8 mouse cellular contexts compared by ENCODE assay signal in the genomic region with DNA sequence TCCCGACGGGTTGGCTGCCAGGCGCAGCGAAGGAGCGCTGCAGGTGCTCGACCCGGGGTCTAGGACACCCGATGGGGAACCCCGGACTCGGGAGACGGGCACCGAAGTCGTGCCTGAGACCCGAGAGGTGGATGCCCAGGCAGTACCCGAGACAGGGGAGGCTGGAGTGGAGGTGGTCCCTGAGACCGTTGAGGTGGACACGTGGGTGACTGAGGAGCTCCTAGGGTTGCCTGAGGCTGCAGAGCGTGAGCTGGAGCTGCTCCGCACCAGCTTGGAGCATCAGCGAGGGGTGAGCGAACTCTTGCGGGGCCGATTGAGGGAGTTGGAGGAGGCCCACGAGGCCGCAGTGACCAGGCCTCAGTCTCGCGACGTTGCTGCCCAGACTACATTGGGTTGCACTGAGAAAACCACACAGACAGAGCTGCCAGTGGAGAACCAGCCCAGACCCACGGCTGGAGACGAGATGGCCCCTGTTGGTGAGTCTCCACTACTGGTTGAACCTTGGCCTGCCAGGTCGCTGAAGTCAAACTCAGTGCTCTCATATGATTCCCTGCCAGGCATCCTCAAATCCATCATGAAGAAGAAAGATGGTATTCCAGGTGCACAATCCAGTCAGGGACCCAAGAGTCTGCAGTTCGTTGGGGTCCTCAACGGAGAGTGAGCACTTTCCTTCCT. TPM values are rescaled to one million over a fixed set of nuclear protein-coding genes. Genes with fewer than 3 reads are reported as not detected.
A peak's percentile ranks its signal among the peaks of the same experiment; 100 is the strongest.
DNase-seq lines count a peak whose midpoint lies in the region; ATAC-seq and TF ChIP-seq lines count a peak whose summit lies in the region.

No protein-coding gene starts in this region.

- TF ChIP-seq CTCF in testis, adult 2 months (IDR thresholded peaks at IDR 0.05; ENCODE audit: control insufficient read depth, insufficient read depth, insufficient replicate concordance, low read depth, low read length) = no peak
- TF ChIP-seq CTCF in olfactory bulb, adult 2 months (IDR thresholded peaks at IDR 0.05; ENCODE audit: insufficient read depth, low read depth, low read length) = no peak

- H3K36me3 ChIP-seq in testis, adult 2 months (ENCODE audit: control insufficient read depth, insufficient read depth, low read length) = no peaks in the 10 kb centered on the region; the same call in 1 of the 2 replicates
- H3K36me3 ChIP-seq in limb, embryonic 13.5 days = peaks cover 49% of the 10 kb centered on the region

- H3K9ac ChIP-seq in limb, embryonic 13.5 days = peak overlapping the region; percentile 81

- DNase-seq in frontal cortex, postnatal 14 days (ENCODE audit: low spot score in 2 of 2) = no peak
- no peak for DNase-seq in testis, postnatal 14 days (ENCODE audit: low spot score)
- no peak for DNase-seq in thymus, postnatal 14 days
- DNase-seq in layer of hippocampus, postnatal 10 days (ENCODE audit: low spot score in 2 of 2) = no peak

- no peaks in the 10 kb centered on the region for H3K9me3 ChIP-seq in limb, embryonic 13.5 days

- peak overlapping the region; percentile 85 for H3K4me3 ChIP-seq in testis, adult 2 months (ENCODE audit: control insufficient read depth, low read depth, low read length)
- H3K4me3 ChIP-seq in limb, embryonic 13.5 days = peak overlapping the region; percentile 62
- peak overlapping the region; percentile 67 for H3K4me3 ChIP-seq in olfactory bulb, adult 2 months (ENCODE audit: insufficient read depth, low read depth, low read length)

- peak overlapping the region; percentile 86 for H3K4me2 ChIP-seq in limb, embryonic 13.5 days (replicated peaks)

- TF ChIP-seq POLR2A in testis, adult 2 months (IDR thresholded peaks at IDR 0.05; ENCODE audit: control insufficient read depth, low read depth, low read length) = no peak
- TF ChIP-seq POLR2A in olfactory bulb, adult 2 months (IDR thresholded peaks at IDR 0.05; ENCODE audit: insufficient read depth, low read depth, low read length) = no peak

- peaks cover 14% of the 10 kb centered on the region for H3K4me1 ChIP-seq in testis, adult 2 months (ENCODE audit: control insufficient read depth, insufficient read depth, low read length)
- peaks cover 33% of the 10 kb centered on the region for H3K4me1 ChIP-seq in limb, embryonic 13.5 days
- peaks cover 21% of the 10 kb centered on the region for H3K4me1 ChIP-seq in olfactory bulb, adult 2 months (ENCODE audit: control insufficient read depth, insufficient read depth, low read length)

- no peaks in the 10 kb centered on the region for H3K27me3 ChIP-seq in testis, adult 2 months (ENCODE audit: control insufficient read depth, insufficient read depth, low read length)
- no peaks in the 10 kb centered on the region for H3K27me3 ChIP-seq in limb, embryonic 13.5 days

- 18% methylated on average over 33 of the region's 33 CpGs for WGBS in limb, embryonic 13.5 days
- 15% methylated on average over 33 of the region's 33 CpGs for WGBS in olfactory bulb, adult 2 months

- H3K27ac ChIP-seq in testis, adult 2 months (ENCODE audit: control insufficient read depth, insufficient read depth, low read depth, low read length) = peak overlapping the region; percentile 80
- peak overlapping the region; percentile 72 for H3K27ac ChIP-seq in limb, embryonic 13.5 days
- H3K27ac ChIP-seq in olfactory bulb, adult 2 months (ENCODE audit: insufficient read depth, low read depth, low read length) = peak overlapping the region; percentile 23

- peak; percentile 35; the same call in 1 of the 2 replicates for ATAC-seq in frontal cortex, adult (ENCODE audit: low TSS enrichment)
- no peak; the same call in 1 of the 2 replicates for ATAC-seq in limb, embryonic 13.5 days (ENCODE audit: low FRiP score, low read depth)

RNA-seq across cellular contexts. Expression of a gene that starts 6.3 kb away (rescaled TPM):
- 716 and 819 TPM in 2 replicates for polyA plus RNA-seq in testis, adult 2 months (2012; rRNA removed)
- 962 and 978 TPM in 2 replicates for polyA plus RNA-seq in limb, embryonic 13.5 days (2015; fragmentation: Nextera tagmentation; extraction: Ambion mirVana)
- polyA plus RNA-seq in olfactory bulb, adult 2 months (2012; ENCODE audit: insufficient read depth, insufficient read length, low replicate concordance, missing spikeins) = not detected in 2 replicates
- 100 to 1,000 TPM; 919 to 984 TPM for total RNA-seq in layer of hippocampus, postnatal 10 days (2021)

RNA-seq across cellular contexts. Expression of a gene that starts 6.3 kb away (rescaled TPM):
- 601 and 663 TPM in 2 replicates for polyA plus RNA-seq in testis, adult 2 months (2012; rRNA removed)
- 454 and 498 TPM in 2 replicates for polyA plus RNA-seq in limb, embryonic 13.5 days (2015; fragmentation: Nextera tagmentation; extraction: Ambion mirVana)
- 751 TPM in 1 of 2 replicates, not detected in the other for polyA plus RNA-seq in olfactory bulb, adult 2 months (2012; ENCODE audit: insufficient read depth, insufficient read length, low replicate concordance, missing spikeins)
- 100 to 1,000 TPM; 244 to 245 TPM for total RNA-seq in layer of hippocampus, postnatal 10 days (2021)

RNA-seq across cellular contexts. Expression of a gene that starts 7.8 kb away (rescaled TPM):
- polyA plus RNA-seq in testis, adult 2 months (2012; rRNA removed) = 146 and 156 TPM in 2 replicates
- 27.6 and 29.1 TPM in 2 replicates for polyA plus RNA-seq in limb, embryonic 13.5 days (2015; fragmentation: Nextera tagmentation; extraction: Ambion mirVana)
- not detected in 2 replicates for polyA plus RNA-seq in olfactory bulb, adult 2 months (2012; ENCODE audit: insufficient read depth, insufficient read length, low replicate concordance, missing spikeins)
- 10 to 100 TPM; 38.0 to 51.2 TPM for total RNA-seq in layer of hippocampus, postnatal 10 days (2021)

RNA-seq across cellular contexts. Expression of a gene that starts 24.8 kb away (rescaled TPM):
- 264 and 291 TPM in 2 replicates for polyA plus RNA-seq in testis, adult 2 months (2012; rRNA removed)
- polyA plus RNA-seq in limb, embryonic 13.5 days (2015; fragmentation: Nextera tagmentation; extraction: Ambion mirVana) = 67.0 and 69.7 TPM in 2 replicates
- polyA plus RNA-seq in olfactory bulb, adult 2 months (2012; ENCODE audit: insufficient read depth, insufficient read length, low replicate concordance, missing spikeins) = not detected in 2 replicates
- 10 to 100 TPM; 25.1 to 27.1 TPM for total RNA-seq in layer of hippocampus, postnatal 10 days (2021)

RNA-seq across cellular contexts. Expression of a gene that starts 36.5 kb away (rescaled TPM):
- 3.3 and 4.3 TPM in 2 replicates for polyA plus RNA-seq in testis, adult 2 months (2012; rRNA removed)
- 53.8 and 55.9 TPM in 2 replicates for polyA plus RNA-seq in limb, embryonic 13.5 days (2015; fragmentation: Nextera tagmentation; extraction: Ambion mirVana)
- not detected in 2 replicates for polyA plus RNA-seq in olfactory bulb, adult 2 months (2012; ENCODE audit: insufficient read depth, insufficient read length, low replicate concordance, missing spikeins)
- total RNA-seq in layer of hippocampus, postnatal 10 days (2021) = 1 to 10 TPM; 6.9 to 9.5 TPM

Comparison
In these comparisons a context has a peak if more than half of its experiments do, and no peak if none do; other contexts are left out.
1. H3K27ac ChIP-seq: peak in every context shown above with its lines; median percentile 80 in testis, adult 2 months; 72 in limb, embryonic 13.5 days; 23 in olfactory bulb, adult 2 months.